Mouse (Mus musculus) kidney, postnatal 36 days (tissue): ENCODE measurements at regions not wholly inside any gene's neighbourhood (a gene's known extent, or its start where the extent isn't known, plus 50 kb on each side); places are given as distances from the start of the nearest gene placed in this dataset.
"Not testable (repeated sequence)": the region's sequence is repeated elsewhere in the genome, so short reads cannot be mapped to it uniquely, and the experiment has no call there.

Experiments used
- DNase-seq, 2 experiments: peaks; one replicate each; pipeline ENCODE4 v3.0.0; 2021 to 2022; ENCODE audit warnings: mixed read lengths in 2 of 2

DNA sequence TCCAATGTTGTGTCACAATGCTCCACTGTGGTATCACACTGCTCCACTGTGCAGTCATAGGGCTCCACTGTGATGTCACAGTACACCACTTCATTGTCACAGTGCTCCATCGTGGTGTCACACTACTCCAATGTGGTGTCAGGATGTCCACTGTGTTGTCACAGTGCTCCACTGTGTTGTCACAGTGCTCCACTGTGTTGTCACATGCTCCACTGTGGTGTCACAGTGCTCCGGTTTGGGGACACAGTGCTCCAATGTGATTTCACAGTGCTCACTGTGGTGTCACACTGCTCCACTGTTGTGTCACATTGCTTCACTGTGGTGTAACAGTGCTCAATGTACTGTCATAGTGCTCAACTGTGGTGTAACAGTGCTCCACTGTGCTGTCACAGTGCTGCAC lies 108.1 kb upstream of the Scaf8 start:
- no peak for DNase-seq

DNA sequence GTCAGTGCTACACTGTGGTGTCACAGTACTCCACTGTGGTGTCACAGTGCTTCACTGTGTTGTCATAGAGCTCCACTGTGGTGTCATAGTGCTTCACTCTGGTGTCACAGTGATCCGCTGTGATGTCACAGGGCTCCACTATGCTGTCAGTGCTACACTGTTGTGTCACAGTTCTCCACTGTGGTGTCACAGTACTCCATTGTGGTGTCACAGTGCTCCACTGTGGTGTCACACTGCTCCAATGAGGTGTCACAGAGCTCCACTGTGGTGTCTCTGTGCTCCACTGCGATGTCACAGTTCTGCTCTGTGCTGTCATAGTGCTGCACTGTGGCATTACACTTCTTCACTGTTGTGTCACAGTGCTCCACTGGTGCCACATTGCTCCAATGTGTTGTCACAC lies 107.5 kb upstream of the Scaf8 start:
- DNase-seq, result no peak

DNA sequence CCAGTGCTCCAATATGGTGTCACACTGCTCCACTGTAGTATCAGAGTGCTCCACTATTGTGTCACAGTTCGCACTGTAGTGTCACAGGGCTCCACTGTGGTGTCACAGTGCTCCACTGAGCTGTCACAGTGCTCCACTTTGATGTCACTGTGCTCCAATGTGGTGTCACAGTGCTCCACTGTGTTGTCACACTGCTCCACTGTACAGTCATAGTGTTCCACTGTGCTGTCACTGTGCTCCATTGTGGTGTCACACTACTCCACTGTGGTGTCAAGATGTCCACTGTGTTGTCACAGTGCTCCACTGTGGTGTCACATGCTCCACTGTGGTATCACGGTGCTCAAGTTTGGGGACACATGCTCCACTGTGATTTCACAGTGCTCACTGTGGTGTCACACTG lies 104.8 kb upstream of the Scaf8 start:
- DNase-seq, result no peak

DNA sequence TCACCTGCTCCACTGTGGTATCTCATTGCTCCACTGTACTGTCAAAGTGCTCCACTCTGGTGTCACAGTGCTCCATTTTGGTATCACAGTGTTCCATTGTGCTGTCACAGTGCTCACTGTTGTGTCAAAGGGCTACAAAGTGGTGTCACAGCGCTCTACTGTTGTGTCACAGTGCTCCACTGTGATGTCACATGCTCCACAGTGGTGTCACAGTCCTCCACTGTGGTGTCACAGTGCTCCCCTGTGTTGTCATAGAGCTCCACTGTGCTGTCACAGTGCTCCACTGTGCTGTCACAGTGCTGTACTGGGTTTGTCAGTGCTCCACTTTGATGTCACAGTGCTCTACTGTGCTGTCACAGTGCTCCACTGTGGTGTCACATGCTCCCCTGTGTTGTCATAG lies 102.7 kb upstream of the Scaf8 start:
- DNase-seq, result no peak

DNA sequence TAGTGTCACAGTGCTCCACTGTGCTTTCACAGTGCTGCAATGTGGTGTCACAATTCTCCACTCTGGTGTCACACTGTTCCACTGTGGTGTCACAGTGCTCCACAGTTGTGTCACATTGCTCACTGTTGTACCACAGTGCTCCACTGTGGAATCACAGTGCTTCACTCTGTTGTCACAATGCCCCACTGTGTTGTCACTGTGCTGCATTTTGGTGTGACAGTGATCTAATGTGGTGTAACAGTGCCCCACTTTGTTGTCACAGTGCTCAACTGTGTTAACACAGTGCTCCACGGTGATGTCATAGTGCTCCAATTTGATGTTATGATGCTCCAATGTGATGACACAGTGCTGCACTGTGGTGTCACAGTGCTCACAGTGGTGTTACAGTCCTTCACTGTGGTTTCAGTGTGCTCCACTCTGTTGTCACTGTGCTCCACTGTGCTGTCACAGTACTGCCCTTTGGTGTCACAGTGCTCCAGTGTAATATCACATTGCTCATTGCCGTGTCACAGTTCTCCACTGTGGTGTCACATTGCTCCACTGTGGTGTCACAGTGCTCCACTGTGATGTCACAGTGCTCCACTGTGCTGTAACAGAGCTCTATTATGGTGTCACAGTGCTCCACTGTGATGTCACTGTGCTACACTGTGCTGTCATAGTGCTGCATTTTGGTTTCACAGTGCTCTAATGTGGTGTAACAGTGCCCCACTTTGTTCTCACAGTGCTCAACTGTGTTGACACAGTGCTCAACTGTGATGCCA lies 95.0 kb upstream of the Scaf8 start:
- DNase-seq, result no peak

DNA sequence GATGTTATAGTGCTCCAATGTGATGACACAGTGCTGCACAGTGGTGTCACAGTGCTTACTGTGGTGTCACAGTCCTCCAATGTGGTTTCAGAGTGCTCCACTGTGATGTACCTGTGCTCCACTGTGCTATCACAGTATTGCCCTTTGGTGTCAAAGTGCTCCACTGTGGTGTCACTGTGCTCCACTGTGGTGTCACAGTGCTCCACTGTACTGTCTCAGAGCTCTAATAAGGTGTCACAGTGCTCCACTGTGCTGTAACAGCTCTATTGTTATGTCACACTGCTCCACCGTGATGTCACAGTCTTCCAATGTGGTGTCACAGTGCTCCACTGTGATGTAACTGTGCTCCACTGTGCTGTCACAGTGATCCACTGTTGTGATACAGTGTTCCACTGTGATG lies 94.4 kb upstream of the Scaf8 start:
- DNase-seq, result no peak

DNA sequence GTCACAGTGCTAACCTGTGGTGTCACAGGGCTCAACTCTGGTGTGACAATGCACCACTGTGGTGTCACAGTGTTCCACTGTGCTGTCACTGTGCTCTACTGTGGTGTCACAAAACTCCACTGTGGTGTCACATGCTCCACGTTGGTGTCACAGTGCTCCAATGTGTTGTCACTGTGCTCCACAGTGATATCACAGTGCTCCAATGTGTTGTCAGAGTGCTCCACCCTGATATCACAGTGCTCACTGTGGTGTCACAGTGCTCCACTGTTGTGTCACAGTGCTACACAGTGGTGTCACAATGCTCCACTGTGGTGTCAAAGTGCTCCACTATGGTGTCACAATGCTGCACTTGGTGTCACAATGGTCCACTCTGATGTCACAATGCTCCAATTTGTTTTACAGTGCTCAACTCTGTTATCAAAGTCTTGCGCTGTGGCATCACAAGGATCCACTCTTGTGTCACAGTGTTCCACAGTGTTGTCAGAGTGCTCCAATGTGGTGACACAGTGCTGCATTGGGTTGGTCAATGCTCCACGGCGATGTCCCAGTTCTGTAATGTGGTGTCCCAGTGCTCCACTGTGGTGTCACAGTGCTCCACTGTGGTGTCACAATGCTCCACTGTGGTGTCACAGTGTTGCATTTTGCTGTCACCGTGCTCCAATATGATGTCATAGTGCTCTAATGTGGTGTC lies 92.4 kb upstream of the Scaf8 start:
- no peak for DNase-seq

DNA sequence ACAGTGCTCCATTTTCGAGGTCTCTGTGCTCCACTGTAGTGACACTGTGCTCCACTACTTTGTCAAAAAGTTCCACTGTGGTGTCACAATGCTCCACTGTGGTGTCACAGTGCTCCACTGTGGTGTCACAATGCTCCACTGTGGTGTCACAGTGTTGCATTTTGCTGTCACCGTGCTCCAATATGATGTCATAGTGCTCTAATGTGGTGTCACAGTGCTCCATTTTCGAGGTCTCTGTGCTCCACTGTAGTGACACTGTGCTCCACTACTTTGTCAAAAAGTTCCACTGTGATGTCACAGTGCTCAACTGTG lies 91.9 kb upstream of the Scaf8 start:
- DNase-seq, result not testable (repeated sequence)

DNA sequence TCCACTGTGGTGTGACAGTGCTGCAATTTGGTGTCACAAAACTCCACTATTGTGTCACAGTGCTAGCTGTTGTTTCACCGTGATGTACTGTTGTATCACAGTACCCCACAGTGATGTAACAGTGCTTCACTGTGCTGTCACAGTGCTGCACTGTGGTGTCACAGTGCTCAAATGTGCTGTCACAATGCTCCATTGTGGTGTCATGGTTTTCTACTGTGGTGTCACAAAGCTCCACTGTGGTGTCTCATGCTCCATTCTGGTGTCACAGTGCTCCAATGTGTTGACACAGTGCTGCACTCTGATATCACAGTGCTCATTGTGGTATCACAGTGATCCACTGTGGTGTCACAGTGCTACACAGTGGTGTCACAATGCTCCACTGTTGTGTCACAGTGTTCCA lies 91.3 kb upstream of the Scaf8 start:
- no peak for DNase-seq

DNA sequence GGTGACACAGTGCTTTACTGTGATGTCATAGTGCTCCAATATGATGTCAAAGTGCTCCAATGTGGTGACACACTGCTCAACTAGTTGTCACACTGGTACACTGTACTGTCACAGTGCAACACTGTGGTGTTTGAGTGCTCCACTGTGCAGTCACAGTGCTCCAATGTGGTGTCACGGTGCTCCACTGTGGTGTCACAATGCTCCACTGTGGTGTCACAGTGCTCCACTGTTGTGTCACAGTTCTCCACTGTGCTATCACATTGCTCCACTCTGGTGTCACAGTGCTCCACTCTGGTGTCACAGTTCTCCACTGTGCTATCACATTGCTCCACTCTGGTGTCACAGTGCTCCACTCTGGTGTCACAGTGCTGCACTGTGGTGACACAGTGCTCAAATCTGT lies 87.9 kb upstream of the Scaf8 start:
- DNase-seq, result not testable (repeated sequence)

DNA sequence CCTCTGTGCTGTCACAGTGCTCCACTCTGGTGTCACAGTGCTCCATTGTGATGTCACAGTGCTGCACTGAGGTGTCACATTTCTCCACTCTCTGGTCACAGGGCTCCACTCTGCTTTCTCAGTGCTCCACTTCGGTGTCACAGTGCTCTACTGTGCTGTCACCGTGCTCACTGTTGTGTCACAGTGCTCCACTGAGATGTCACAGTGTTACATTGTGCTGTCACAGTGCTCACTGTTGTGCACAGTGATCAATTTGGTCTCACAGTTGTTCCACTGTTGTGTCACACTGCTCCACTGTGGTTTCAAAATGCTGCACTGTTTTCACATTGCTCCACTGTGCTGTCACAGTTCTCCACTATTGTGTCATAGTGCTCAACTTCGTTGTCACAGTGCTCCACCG lies 87.4 kb upstream of the Scaf8 start:
- DNase-seq, result no peak

DNA sequence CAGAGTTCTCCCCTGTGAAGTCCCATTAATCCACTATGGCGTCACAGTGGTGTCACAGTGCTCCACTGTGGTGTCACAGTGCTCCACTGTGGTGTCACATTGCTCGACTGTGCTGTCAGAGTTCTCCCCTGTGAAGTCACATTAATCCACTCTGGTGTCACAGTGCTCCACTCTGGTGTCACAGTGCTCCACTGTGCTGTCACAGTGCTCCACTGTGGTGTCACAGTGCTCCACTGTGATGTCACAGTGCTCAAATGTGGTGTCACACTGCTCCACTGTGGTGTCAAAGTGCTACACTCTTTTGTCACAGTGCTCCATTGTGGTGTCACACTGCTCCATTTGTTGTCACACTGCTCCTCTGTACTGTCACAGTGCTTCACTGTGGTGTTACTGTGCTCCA lies 85.0 kb upstream of the Scaf8 start:
- DNase-seq, result not testable (repeated sequence)

DNA sequence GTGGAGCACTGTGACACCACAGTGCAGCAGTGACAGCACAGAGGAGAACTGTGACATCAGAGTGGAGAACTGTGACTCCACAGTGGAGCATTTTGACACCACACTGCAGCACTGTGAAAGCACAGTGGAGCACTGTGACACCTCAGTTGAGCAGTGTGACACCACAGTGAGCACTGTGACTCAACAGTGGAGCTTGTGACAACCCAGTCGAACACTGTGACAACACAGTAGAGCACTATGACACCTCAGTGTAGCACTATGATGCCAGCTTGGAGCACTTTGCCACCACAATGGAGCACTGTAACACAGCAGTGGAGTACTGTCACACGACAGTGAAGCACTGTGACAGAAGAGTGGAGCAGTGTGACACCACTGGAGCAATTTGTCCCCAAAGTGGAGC lies 79.7 kb upstream of the Scaf8 start:
- DNase-seq, result no peak

DNA sequence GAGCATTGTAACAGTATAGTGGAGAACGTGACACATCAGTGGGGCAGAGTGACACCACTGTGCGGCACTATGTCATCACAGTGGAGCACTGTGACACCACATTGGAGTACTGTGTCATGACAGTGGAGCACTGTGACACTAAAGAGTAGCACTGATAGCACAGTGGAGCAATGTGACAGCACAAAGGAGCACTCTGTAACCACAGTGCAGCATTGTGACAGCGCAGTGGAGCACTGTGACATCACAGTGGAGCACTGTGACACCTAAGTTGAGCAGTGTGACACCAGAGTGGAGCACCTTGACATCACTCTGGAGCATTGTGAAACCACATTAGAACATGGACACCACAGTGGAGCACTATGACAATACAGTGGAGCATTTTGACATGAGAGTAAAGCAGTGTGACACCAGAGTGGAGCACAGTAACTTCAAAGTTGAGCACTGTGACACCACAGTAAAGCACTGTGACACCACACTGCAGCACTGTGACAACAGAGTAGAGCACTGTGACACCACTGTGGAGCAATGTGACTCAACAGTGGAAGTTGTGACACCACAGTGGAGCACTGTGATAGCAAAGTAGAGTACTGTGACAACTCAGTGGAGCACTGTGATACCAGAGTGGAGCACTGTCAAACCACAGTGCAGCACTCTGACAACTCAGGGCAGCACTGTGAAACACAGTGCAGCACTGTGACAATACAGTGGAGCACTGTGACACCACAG lies 77.5 kb upstream of the Scaf8 start:
- no peak for DNase-seq

DNA sequence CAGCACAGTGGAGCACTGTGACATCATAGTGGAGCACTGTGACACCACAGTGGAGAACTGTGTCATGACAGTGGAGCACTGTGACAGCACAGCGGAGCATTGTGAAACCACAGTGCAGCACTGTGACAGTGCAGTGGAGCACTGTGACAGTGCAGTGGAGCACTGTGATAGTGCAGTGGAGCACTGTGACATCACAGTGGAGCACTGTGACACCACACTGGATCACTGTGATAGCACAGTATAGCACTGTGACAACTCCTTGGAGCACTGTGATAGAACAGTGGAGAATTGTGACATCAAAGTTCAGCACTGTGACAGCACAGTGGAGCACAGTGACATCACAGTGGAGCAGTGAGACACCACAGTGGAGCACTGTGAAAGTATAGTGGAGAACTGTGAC lies 76.7 kb upstream of the Scaf8 start:
- no peak for DNase-seq

DNA sequence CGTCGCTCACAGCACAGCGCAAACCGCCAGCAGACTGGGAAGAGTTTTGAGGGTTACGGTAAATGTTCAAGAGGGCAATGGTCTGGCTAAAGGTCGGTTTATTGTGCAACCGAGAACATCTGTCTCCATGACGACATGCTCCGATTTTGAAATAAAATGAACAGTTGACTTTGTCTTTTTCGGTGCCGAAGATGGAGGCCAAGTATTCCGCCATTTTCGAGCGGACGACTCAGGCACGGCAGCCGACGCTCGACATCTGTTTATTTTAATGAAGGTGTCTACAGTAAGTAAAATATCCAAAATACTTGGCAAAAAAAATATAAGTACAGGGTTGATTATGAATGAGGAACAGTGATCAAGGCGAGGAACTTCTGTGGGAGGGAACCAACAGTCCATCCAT lies 70.3 kb upstream of the Scaf8 start:
- peak; percentile 7 to 16 for DNase-seq

DNA sequence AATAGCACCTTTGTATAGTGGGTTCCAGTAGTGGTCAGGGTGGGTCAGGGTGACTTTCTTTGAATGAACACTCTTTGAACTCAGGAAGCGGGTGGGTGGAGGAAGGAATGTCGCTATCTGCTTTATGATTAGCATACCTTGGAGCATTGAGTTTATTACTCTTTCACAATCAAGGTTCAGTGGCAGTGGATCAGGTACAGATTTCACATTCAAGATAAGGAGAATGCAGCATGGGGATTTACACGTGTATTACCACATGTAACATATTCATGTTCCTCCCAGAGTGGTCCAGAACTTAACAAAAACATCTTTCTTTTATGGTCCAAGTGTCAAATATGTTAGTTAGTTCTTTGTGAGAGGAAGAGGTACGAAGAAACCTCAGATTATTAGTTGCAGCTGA lies 60.9 kb upstream of the Scaf8 start:
- not testable (repeated sequence) for DNase-seq

DNA sequence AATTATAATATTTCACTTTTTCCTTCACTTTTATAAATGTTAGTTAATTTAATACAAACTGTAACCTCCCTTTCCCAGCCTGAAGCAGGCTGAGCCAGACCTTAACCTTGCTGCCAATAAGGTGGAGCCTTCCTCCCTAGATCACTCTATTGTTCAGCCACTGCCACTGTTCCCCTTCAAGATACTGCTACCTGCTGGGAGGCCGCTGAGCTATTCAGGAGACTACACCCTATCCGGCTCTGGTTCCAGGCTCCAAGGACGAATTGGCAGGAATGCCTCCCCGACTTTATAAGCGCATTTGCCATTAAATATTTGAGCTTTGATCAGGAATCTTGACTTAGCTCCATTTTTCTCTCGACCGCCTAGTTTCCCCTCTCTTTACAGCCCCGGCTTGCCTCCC lies 59.9 kb upstream of the Scaf8 start:
- DNase-seq, result not testable (repeated sequence)

DNA sequence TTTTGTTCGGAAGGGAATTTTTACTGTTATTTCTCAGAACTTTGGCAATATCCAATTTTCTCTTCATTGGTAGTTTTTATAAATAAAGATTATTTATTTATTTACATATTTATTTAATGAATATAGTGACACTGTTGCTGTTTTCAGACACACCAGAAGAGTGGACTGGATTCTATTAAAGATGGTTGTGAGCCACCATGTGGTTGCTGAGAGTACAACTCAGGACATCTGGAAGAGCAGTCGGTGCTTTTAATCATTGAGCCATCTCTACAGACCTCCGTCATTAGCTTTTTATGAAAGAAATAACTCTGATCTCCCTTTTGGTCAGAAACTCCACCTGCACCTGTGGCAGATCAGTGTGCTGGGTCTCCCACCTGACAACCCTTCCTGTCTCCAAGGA lies 59.4 kb upstream of the Scaf8 start:
- DNase-seq, result not testable (repeated sequence)

DNA sequence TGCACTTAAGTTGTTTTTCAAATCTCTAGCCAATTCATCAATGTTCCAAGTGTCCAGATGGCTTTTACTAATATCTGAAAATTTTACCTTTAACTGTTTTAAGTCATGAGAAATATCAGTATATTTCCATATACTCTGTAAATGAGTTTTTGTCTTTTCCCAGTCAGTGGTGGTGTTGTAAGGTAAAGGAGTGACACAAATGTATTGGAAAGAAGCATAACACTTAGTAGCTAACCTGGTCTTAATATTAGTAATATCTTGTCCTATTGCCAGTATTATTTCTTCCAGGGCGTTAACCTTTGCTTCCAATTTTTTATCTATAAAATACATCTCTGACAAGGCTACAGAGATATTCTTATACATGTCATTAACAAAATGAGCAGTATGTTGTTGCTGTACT lies 51.4 kb upstream of the Scaf8 start:
- DNase-seq, result not testable (repeated sequence)
